Mouse (Mus musculus): ENCODE data around the gene Rasal1.

The Rasal1 gene

GRCm38 (mm10) chr5:120622198-120622851 lies 26.3 kb upstream of the Rasal1 start:
- DNase-seq, result peak in 1 of 2 experiments; percentile 21

- peak; percentile 48 to 59 for DNase-seq
Measured at GRCm38 (mm10) chr5:120624427-120624826, 24.2 kb upstream of the Rasal1 start.

- DNase-seq, result peak; percentile 19 to 46
Measured at GRCm38 (mm10) chr5:120626399-120626798, 22.2 kb upstream of the Rasal1 start.

- DNase-seq, result peak in 1 of 2 experiments; percentile 20
Measured at GRCm38 (mm10) chr5:120627515-120628300, 20.9 kb upstream of the Rasal1 start.

GRCm38 (mm10) chr5:120628624-120629023 lies 20.0 kb upstream of the Rasal1 start:
- DNase-seq, result peak; percentile 38 to 50

- peak in 1 of 2 experiments; percentile 20 for DNase-seq
Measured at GRCm38 (mm10) chr5:120631128-120631527, 17.5 kb upstream of the Rasal1 start.

GRCm38 (mm10) chr5:120631892-120632291 lies 16.7 kb upstream of the Rasal1 start:
- no peak for DNase-seq

- no peak for DNase-seq
Measured at GRCm38 (mm10) chr5:120634131-120634530, 14.5 kb upstream of the Rasal1 start, which contains the start of gene Cfap73. Cfap73 (minus strand) TSS chr5:120634235.

- no peak for DNase-seq
Measured at GRCm38 (mm10) chr5:120634860-120635259, 13.8 kb upstream of the Rasal1 start.

GRCm38 (mm10) chr5:120635633-120636032 lies 13.0 kb upstream of the Rasal1 start:
- no peak for DNase-seq

- DNase-seq, result no peak
Measured at GRCm38 (mm10) chr5:120640094-120640493, 8.5 kb upstream of the Rasal1 start.

- peak; percentile 75 to 85 for DNase-seq
Measured at GRCm38 (mm10) chr5:120643365-120644085, 5.1 kb upstream of the Rasal1 start.

- DNase-seq, result no peak
Measured at GRCm38 (mm10) chr5:120644227-120644626, 4.4 kb upstream of the Rasal1 start.

- peak; percentile 40 to 69 for DNase-seq
Measured at GRCm38 (mm10) chr5:120645851-120646250, 2.8 kb upstream of the Rasal1 start.

GRCm38 (mm10) chr5:120647361-120647760 lies 1.3 kb upstream of the Rasal1 start:
- DNase-seq, result no peak

GRCm38 (mm10) chr5:120647814-120648491 lies 659 bp upstream of the Rasal1 start:
- peak; percentile 40 for DNase-seq

GRCm38 (mm10) chr5:120649374-120649933 lies 842 bp downstream of the Rasal1 start:
- peak; percentile 38 to 50 for DNase-seq

GRCm38 (mm10) chr5:120649938-120650337 lies 1.3 kb downstream of the Rasal1 start:
- peak in 1 of 2 experiments; percentile 34 for DNase-seq

GRCm38 (mm10) chr5:120651230-120651629 lies 2.6 kb downstream of the Rasal1 start:
- DNase-seq, result no peak

GRCm38 (mm10) chr5:120652915-120653701 lies 4.5 kb downstream of the Rasal1 start:
- peak; percentile 58 to 72 for DNase-seq

GRCm38 (mm10) chr5:120653873-120654272 lies 5.3 kb downstream of the Rasal1 start:
- DNase-seq, result peak; percentile 38 to 62

Measured in cerebellum, postnatal 25 days (tissue).